Mouse (Mus musculus): ENCODE measurements around the gene Kndc1. TPM values are rescaled to one million over a fixed set of nuclear protein-coding genes. Genes with fewer than 3 reads are reported as not detected.
A peak's percentile ranks its signal among the peaks of the same experiment; 100 is the strongest.

The Kndc1 gene
- polyA plus RNA-seq, 1 experiment = not detected

DNA sequence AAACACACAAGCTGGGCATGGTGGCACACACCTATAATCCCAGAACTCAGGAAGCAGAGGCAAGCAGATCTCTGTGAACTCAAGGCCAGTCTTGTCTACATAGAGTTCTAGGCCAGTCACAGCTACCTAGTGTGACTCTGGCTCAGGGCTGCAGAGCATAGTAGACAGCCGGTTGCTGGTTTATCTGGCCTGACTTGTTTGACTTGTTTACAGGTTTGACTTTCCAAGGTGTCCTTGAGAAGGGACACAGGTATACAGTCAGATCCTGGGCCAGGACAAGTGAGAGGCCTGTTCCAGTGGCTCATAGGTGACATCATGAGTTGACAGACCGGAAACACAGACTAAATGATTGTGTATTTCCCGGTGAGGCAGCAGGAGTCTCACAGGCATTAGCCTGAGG is 42.6 kb downstream of the Kndc1 start:
- Histone ChIP-seq H3K4me3 (replicated peaks; ENCODE audit: control insufficient read depth, low read depth, low read length) (no peak overlapping the region), H3K4me1 (ENCODE audit: control insufficient read depth, insufficient read depth, low read length) (no peaks in the 10 kb centered on the region), H3K27ac (ENCODE audit: control insufficient read depth, insufficient read depth, low read depth, low read length, poor library complexity) (no peak overlapping the region)
- TF ChIP-seq CTCF (IDR thresholded peaks at IDR 0.05; ENCODE audit: control insufficient read depth, insufficient read depth, low read length) (no peak), POLR2A (IDR thresholded peaks at IDR 0.05; ENCODE audit: borderline replicate concordance, control insufficient read depth, low read depth, low read length) (no peak)
- WGBS = 72% methylated on average over 3 of the region's 3 CpGs

DNA sequence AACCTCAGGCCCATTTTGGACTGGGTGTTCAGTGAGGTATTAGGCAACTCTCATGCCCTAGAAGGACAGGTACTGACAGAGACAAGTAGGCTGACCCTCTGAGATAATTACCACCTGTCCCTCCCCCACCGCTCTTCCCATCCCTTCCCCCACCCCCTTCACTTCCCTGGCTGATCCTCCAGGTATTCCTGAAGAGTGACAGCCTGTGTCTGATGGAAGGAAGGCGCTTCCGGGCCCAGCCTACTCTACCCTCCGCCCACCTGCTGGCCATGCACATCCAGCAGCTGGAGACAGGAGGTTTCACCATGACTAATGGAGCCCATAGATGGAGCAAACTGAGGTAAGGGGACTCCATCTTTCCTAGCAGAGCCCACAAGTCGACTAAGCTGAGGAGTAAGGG is 43.3 kb downstream of the Kndc1 start:
- H3K4me1 ChIP-seq (ENCODE audit: control insufficient read depth, insufficient read depth, low read length) = no peaks in the 10 kb centered on the region
- TF ChIP-seq CTCF (IDR thresholded peaks at IDR 0.05; ENCODE audit: control insufficient read depth, insufficient read depth, low read length) = no peak
- no peak for TF ChIP-seq POLR2A (IDR thresholded peaks at IDR 0.05; ENCODE audit: borderline replicate concordance, control insufficient read depth, low read depth, low read length)
- H3K27ac ChIP-seq (ENCODE audit: control insufficient read depth, insufficient read depth, low read depth, low read length, poor library complexity) = no peak overlapping the region
- 59% methylated on average over 5 of the region's 5 CpGs for WGBS
- no peak overlapping the region for H3K4me3 ChIP-seq (replicated peaks; ENCODE audit: control insufficient read depth, low read depth, low read length)

DNA sequence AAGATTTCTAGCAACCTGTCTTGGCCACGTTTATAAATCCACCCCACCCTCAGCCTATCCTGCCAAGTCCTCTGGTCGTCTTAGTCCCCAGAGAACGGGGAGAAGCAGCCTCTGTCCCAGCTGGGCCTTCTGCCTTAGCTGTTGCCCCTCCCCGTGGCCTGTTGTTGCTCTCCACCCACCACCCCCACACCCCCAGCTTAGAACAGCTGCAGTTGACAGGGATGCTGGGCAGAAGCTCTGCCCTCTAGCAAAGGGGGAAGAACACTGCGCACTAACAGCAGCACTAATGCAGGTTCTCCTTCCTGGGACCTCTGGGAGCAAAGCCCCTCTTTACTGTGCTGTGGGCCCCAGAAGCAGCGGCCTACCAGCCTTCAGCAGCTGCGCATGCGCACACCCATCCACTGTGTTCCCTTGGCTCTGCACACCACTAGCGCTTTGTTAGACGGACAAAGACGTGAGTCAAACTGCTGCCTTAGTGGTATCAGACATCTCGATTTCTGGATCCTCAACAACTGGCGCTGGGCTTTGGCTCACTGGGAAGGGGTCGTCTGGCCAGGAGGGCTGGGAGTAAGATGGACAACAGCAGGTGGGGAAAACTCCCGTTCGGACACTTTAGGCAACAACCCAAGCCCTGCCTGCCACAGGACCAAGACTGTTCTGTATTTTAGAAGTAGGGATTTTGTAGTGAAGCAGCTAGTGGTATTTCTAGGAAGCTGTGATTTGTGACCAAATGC is 46.1 kb downstream of the Kndc1 start:
- WGBS = 71% methylated on average over 16 of the region's 16 CpGs
- TF ChIP-seq POLR2A (IDR thresholded peaks at IDR 0.05; ENCODE audit: borderline replicate concordance, control insufficient read depth, low read depth, low read length) = no peak
- TF ChIP-seq CTCF (IDR thresholded peaks at IDR 0.05; ENCODE audit: control insufficient read depth, insufficient read depth, low read length) = no peak
- no peaks in the 10 kb centered on the region for H3K4me1 ChIP-seq (ENCODE audit: control insufficient read depth, insufficient read depth, low read length)

DNA sequence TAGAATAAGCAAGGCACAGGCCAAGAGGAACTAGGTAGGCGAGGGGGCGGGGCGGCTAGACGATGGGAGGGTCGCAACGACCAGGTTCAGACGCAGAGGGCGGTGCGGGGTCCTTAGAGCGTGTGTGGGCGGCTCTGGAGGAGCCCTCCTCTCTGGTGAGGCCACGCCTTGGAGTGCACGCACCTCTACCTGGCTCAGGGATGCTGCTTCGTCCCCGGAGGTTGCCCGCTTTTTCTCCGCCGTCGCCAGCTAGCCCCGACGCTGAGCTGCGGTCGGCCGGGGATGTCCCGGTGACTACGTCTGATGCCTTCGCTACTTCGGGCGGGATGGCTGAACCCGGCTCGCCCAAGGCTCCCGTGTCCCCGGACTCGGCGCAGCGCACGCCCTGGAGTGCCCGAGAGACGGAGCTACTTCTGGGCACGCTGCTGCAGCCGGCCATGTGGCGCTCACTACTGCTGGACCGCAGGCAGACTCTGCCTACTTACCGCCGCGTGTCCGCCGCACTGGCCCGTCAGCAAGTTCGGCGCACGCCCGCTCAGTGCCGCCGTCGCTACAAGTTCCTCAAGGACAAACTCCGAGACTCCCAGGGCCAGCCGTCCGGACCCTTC is 49.3 kb downstream of the Kndc1 start, which contains the start of gene Utf1:
Utf1 (plus strand) TSS at position 116 of the 608 bp plus-strand sequence.
- WGBS = 1% methylated on average over 59 of the region's 59 CpGs
- Histone ChIP-seq H3K4me3 (replicated peaks; ENCODE audit: control insufficient read depth, low read depth, low read length) (no peak within 1 kb of the TSS), H3K27ac (ENCODE audit: control insufficient read depth, insufficient read depth, low read depth, low read length, poor library complexity) (no peak within 1 kb of the TSS), H3K4me1 (ENCODE audit: control insufficient read depth, insufficient read depth, low read length) (no peaks in the 10 kb centered on the region; the same call in 1 of the 2 replicates)
- TF ChIP-seq CTCF (IDR thresholded peaks at IDR 0.05; ENCODE audit: control insufficient read depth, insufficient read depth, low read length) = no peak

More for the DNA sequence above, 46.1 kb downstream of the Kndc1 start:
- Histone ChIP-seq H3K4me3 (replicated peaks; ENCODE audit: control insufficient read depth, low read depth, low read length) (no peak overlapping the region), H3K27ac (ENCODE audit: control insufficient read depth, insufficient read depth, low read depth, low read length, poor library complexity) (no peak overlapping the region)

DNA sequence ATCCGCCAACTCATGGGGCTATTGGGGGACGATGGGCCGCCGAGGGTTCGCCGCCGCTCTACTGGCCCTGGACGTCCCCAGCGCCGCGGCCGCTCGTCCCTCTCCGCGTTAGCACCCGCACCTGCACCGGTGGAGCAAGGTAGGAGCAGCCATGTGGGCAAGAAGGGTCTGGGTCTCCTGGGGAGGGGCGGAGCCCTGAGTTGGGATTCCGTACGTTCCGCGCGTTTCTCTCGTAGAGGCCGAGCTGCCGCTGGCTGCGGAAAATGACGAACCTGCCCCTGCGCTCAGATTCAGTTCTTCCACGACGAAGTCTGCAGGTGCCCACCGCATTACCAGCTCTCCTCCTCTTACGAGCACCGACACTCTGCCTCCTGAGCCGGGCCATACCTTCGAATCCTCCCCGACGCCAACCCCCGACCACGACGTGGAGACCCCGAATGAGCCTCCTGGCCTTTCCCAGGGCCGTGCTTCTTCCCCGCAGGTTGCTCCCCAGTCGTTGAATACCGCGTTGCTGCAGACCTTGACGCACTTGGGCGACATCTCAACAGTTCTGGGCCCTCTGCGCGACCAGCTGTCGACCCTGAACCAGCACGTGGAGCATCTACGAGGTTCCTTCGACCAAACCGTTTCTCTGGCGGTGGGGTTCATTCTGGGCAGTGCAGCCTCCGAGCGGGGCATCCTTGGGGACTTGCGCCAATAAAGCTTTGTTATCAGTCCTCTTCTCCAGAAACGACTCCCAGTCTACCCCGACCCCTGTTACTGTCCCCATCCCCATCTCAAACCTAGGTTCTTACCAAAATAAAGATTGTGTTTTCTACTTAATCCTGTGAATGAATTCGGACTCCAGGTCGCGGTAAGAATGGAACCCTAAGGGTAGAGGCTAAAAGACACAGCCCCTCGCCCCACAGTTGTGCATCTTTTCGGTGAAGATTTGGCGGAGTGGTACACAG is 50.1 kb downstream of the Kndc1 start:
- 9% methylated on average over 68 of the region's 68 CpGs for WGBS
- TF ChIP-seq POLR2A (IDR thresholded peaks at IDR 0.05; ENCODE audit: borderline replicate concordance, control insufficient read depth, low read depth, low read length) (no peak), CTCF (IDR thresholded peaks at IDR 0.05; ENCODE audit: control insufficient read depth, insufficient read depth, low read length) (no peak)
- H3K27ac ChIP-seq (ENCODE audit: control insufficient read depth, insufficient read depth, low read depth, low read length, poor library complexity) = no peak overlapping the region
- no peak overlapping the region for H3K4me3 ChIP-seq (replicated peaks; ENCODE audit: control insufficient read depth, low read depth, low read length)
- H3K4me1 ChIP-seq (ENCODE audit: control insufficient read depth, insufficient read depth, low read length) = no peaks in the 10 kb centered on the region; the same call in 1 of the 2 replicates

DNA sequence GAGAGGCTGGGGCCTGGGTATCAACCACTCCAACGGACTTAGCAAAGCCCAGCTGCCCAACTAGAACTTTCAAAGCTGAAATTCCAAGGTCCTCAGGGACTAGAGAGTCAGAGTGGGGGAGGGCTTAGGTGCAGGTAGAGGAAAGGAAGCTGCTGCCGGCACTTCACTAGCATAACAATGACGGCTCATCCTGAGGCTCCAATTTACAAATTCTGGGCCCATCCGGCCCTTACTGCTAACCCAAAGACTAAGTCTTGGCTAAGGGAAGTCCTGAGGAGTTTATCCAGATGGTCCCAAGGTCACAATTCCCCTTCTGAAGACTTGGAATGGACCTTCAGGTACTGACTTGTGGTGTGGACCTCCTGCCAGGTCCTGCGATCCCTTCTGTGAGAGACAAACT is 51.0 kb downstream of the Kndc1 start:
- no peak overlapping the region for H3K4me3 ChIP-seq (replicated peaks; ENCODE audit: control insufficient read depth, low read depth, low read length)
- no peak overlapping the region for H3K27ac ChIP-seq (ENCODE audit: control insufficient read depth, insufficient read depth, low read depth, low read length, poor library complexity)
- no peaks in the 10 kb centered on the region; the same call in 1 of the 2 replicates for H3K4me1 ChIP-seq (ENCODE audit: control insufficient read depth, insufficient read depth, low read length)
- 60% methylated on average over 5 of the region's 5 CpGs for WGBS
- TF ChIP-seq POLR2A (IDR thresholded peaks at IDR 0.05; ENCODE audit: borderline replicate concordance, control insufficient read depth, low read depth, low read length) (no peak), CTCF (IDR thresholded peaks at IDR 0.05; ENCODE audit: control insufficient read depth, insufficient read depth, low read length) (no peak)

DNA sequence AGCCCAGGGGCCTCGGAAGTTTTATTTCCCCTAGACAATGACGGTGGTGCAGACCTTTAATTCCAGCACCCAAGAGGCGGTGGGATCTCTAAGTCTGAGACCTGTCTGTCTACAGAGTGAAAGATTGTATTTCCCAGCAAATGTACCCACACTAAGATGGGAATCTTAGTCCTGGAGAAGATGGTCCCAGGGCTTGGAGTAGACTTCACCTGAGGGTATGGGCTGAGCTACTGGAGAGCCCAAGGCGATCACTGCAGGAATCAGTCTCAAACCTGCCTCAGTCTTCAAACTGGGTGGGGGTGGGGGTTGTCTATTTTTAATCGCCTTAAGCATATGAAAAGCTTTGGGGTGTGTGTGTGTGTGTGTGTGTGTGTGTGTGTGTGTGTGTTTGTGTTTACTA is 51.5 kb downstream of the Kndc1 start:
- TF ChIP-seq POLR2A (IDR thresholded peaks at IDR 0.05; ENCODE audit: borderline replicate concordance, control insufficient read depth, low read depth, low read length) (no peak), CTCF (IDR thresholded peaks at IDR 0.05; ENCODE audit: control insufficient read depth, insufficient read depth, low read length) (no peak)
- Histone ChIP-seq H3K27ac (ENCODE audit: control insufficient read depth, insufficient read depth, low read depth, low read length, poor library complexity) (no peak overlapping the region), H3K4me1 (ENCODE audit: control insufficient read depth, insufficient read depth, low read length) (no peaks in the 10 kb centered on the region; the same call in 1 of the 2 replicates), H3K4me3 (replicated peaks; ENCODE audit: control insufficient read depth, low read depth, low read length) (no peak overlapping the region)
- 67% methylated on average over 5 of the region's 5 CpGs for WGBS

DNA sequence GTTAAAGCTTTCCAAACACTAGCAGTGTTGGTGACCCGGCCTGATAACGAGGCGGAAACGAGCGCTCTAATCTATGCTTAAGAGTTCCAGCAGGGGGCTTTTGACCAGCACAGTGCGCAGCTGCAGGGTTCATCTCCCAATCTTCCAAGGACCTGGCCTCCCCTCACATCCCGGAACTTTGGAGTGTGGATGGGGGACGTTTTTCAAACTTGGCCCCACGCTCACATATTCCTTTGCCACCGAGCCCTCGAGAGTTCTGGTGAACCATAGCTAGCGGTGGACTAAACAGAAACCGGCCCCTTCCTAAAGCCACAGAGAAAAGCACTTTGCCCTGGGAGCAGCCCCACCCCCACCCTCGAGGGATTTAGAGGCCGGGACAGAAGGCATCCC is 55.4 kb downstream of the Kndc1 start:
- Histone ChIP-seq H3K27ac (ENCODE audit: control insufficient read depth, insufficient read depth, low read depth, low read length, poor library complexity) (no peak overlapping the region), H3K4me1 (ENCODE audit: control insufficient read depth, insufficient read depth, low read length) (no peaks in the 10 kb centered on the region; the same call in 1 of the 2 replicates), H3K4me3 (replicated peaks; ENCODE audit: control insufficient read depth, low read depth, low read length) (peak overlapping the region; percentile 79)
- TF ChIP-seq POLR2A (IDR thresholded peaks at IDR 0.05; ENCODE audit: borderline replicate concordance, control insufficient read depth, low read depth, low read length) = no peak
- TF ChIP-seq CTCF (IDR thresholded peaks at IDR 0.05; ENCODE audit: control insufficient read depth, insufficient read depth, low read length) = peak; percentile 46; the same call in 1 of the 2 replicates
- WGBS = under 1% methylated on average over 15 of the region's 15 CpGs

Measured in bone marrow, adult 2 months (tissue).